Mouse (Mus musculus): ENCODE data around the gene Grip2. TPM values are rescaled to one million over a fixed set of nuclear protein-coding genes. Genes with fewer than 3 reads are reported as not detected.

The Grip2 gene
- 5.9 and 6.1 TPM in 2 replicates for polyA plus RNA-seq (2012; rRNA removed)
- polyA plus RNA-seq (2014; fragmentation: Nextera tagmentation; extraction: Ambion mirVana) = 1.4 and 2.8 TPM in 2 replicates

DNA sequence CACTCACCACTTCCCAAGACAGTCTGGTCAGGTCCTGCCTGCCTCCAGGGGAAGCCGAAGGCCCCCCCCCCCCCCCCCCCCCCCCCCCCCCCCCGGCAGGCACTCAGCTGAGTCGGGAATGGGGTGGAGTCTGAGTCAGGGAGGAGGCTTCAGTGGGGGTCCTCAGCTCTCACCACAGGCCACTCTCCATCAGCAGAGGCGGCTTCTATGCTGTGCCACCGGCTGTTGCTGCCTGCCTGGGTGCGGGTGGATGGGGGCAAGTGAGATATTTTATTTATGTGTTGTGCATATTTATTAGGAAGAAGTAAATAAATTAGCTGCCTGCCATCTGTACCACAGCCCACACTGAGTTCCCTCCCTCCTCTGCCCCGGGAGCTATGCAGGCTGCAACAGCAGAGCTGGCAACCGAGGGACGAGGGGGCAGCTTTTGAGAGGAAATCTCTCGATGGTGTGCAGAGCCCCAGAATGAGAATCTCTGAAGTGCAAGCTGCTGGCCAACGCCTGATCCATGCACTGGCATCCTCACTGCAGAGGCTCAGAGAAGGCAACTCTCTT, at the start of gene Grip2:
Gene Grip2, minus strand, starts transcription at position 235 of the 555 bp plus-strand sequence.
- Histone ChIP-seq H3K9ac (ENCODE audit: low read depth, low read length, severe bottlenecking) (no peak within 1 kb of the TSS), H3K9me3 (ENCODE audit: control insufficient read depth, low read length) (no peaks in the 10 kb centered on the region), H3K4me3 (replicated peaks; ENCODE audit: low read length) (no peak within 1 kb of the TSS), H3K4me2 (replicated peaks; ENCODE audit: low read depth, low read length, severe bottlenecking) (no peak within 1 kb of the TSS), H3K27me3 (ENCODE audit: control insufficient read depth, insufficient read depth, low read length) (no peaks in the 10 kb centered on the region), H3K4me1 (ENCODE audit: control insufficient read depth, insufficient read depth, low read length) (no peaks in the 10 kb centered on the region), H3K27ac (replicated peaks; ENCODE audit: low read depth, low read length) (no peak within 1 kb of the TSS), H3K36me3 (ENCODE audit: control insufficient read depth, insufficient read depth, low read length) (no peaks in the 10 kb centered on the region)
- no peak for DNase-seq (ENCODE audit: low spot score)
- no peak for ATAC-seq (ENCODE audit: low FRiP score, low read depth)
- no peak for TF ChIP-seq POLR2A (IDR thresholded peaks at IDR 0.05; ENCODE audit: borderline replicate concordance, extremely low read depth, insufficient read depth, insufficient read length)
- WGBS = 51% methylated on average over 10 of the region's 11 CpGs

DNA sequence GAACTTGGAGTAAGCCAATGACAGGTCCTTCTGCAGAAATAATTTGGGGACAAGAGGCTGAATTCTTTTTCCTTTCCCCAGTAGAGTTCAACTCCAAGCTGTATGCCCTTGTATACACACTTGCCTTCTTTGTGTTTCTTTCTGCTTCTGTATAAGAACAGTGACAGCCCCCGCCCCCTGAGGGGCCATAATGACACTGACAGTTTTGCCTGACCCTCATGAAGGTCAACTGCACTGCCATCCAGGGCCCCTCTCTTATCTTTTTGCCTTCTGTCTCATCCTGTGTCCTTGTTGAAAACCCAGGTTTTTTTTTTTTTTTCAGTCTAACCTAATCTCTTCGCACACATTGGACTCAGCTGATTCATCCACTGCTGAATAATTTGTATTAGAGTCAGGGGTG, 45.7 kb upstream of the Grip2 start:
- H3K4me1 ChIP-seq (ENCODE audit: control insufficient read depth, insufficient read depth, low read length) = no peaks in the 10 kb centered on the region
- H3K4me2 ChIP-seq (replicated peaks; ENCODE audit: low read depth, low read length, severe bottlenecking) = no peak overlapping the region
- H3K4me3 ChIP-seq (replicated peaks; ENCODE audit: low read length) = no peak overlapping the region
- ATAC-seq (ENCODE audit: low FRiP score, low read depth) (no peak), DNase-seq (ENCODE audit: low spot score) (no peak)
- H3K27ac ChIP-seq (replicated peaks; ENCODE audit: low read depth, low read length) = no peak overlapping the region
- WGBS = 67% methylated on average over 2 of the region's 2 CpGs
- no peaks in the 10 kb centered on the region for H3K27me3 ChIP-seq (ENCODE audit: control insufficient read depth, insufficient read depth, low read length)
- TF ChIP-seq POLR2A (IDR thresholded peaks at IDR 0.05; ENCODE audit: borderline replicate concordance, extremely low read depth, insufficient read depth, insufficient read length) = no peak
- no peaks in the 10 kb centered on the region for H3K36me3 ChIP-seq (ENCODE audit: control insufficient read depth, insufficient read depth, low read length)
- H3K9ac ChIP-seq (ENCODE audit: low read depth, low read length, severe bottlenecking) = no peak overlapping the region
- H3K9me3 ChIP-seq (ENCODE audit: control insufficient read depth, low read length) = no peaks in the 10 kb centered on the region

DNA sequence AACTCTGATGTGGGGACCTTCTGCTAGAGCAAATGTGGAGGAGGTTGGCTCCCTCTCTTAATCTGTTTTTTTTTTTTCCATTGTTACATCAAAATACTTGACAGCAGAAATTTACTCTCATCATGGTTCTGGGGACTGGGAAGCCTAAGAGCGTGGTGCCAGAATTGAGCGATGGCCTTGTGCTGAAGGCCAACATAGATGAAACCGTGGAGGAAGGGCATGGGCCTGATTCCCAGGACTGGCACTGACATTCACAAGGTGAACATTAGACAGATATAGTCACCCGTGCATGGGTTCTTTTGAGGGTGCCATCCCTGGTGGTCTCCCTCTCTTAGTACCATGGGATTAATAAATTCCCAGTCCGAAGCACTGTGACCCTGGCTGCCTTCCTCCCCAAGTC, 41.0 kb upstream of the Grip2 start:
- Histone ChIP-seq H3K27me3 (ENCODE audit: control insufficient read depth, insufficient read depth, low read length) (no peaks in the 10 kb centered on the region), H3K9me3 (ENCODE audit: control insufficient read depth, low read length) (no peaks in the 10 kb centered on the region), H3K4me1 (ENCODE audit: control insufficient read depth, insufficient read depth, low read length) (no peaks in the 10 kb centered on the region), H3K9ac (ENCODE audit: low read depth, low read length, severe bottlenecking) (no peak overlapping the region), H3K4me2 (replicated peaks; ENCODE audit: low read depth, low read length, severe bottlenecking) (no peak overlapping the region), H3K4me3 (replicated peaks; ENCODE audit: low read length) (no peak overlapping the region), H3K36me3 (ENCODE audit: control insufficient read depth, insufficient read depth, low read length) (no peaks in the 10 kb centered on the region), H3K27ac (replicated peaks; ENCODE audit: low read depth, low read length) (no peak overlapping the region)
- no peak for ATAC-seq (ENCODE audit: low FRiP score, low read depth)
- no peak for DNase-seq (ENCODE audit: low spot score)
- TF ChIP-seq POLR2A (IDR thresholded peaks at IDR 0.05; ENCODE audit: borderline replicate concordance, extremely low read depth, insufficient read depth, insufficient read length) = no peak
- WGBS = 86% methylated on average over 5 of the region's 5 CpGs

DNA sequence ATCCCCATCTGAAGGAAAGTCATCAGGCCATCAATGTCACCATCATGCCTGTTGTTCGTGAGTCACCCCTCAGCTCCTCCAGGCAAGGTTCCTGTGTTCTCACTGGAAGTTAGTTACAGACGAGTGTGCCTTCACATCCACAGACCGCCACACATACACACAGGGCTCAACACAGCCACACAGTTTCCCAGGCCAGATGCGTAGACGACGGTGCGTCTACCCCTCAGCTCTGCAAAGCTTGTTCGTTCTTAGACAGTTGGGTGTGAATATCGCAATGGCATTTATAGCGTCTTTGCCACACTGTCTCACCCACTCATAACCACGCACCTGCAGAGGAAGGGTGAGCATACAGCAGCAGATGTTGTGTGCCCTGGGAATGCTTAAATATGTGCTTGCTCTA, 38.6 kb upstream of the Grip2 start:
- WGBS = 80% methylated on average over 11 of the region's 11 CpGs

DNA sequence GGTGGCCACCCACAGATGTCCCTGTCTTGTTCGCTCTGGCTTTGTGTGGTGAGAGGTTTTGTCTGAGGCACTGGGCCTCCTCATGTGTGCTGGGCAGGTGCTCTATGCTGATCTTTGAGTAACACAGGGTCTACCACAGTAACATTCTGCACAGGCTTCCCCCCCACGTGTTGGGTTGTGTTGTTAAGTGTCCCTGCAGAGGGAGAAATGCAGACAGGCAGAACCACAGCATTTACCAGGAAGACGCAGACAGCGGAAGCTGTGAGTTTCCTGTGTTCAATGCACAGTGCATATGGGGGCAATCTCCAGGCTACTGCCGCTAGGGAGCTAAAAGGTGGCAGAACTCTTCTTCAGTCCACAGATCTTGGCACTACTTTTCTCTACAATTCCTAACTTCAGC, 37.5 kb upstream of the Grip2 start:
- DNase-seq (ENCODE audit: low spot score) (no peak), ATAC-seq (ENCODE audit: low FRiP score, low read depth) (no peak)
- Histone ChIP-seq H3K9ac (ENCODE audit: low read depth, low read length, severe bottlenecking) (no peak overlapping the region), H3K36me3 (ENCODE audit: control insufficient read depth, insufficient read depth, low read length) (no peaks in the 10 kb centered on the region), H3K4me2 (replicated peaks; ENCODE audit: low read depth, low read length, severe bottlenecking) (no peak overlapping the region), H3K4me1 (ENCODE audit: control insufficient read depth, insufficient read depth, low read length) (no peaks in the 10 kb centered on the region), H3K9me3 (ENCODE audit: control insufficient read depth, low read length) (no peaks in the 10 kb centered on the region), H3K27ac (replicated peaks; ENCODE audit: low read depth, low read length) (no peak overlapping the region), H3K27me3 (ENCODE audit: control insufficient read depth, insufficient read depth, low read length) (no peaks in the 10 kb centered on the region), H3K4me3 (replicated peaks; ENCODE audit: low read length) (no peak overlapping the region)
- 82% methylated on average over 5 of the region's 5 CpGs for WGBS
- TF ChIP-seq POLR2A (IDR thresholded peaks at IDR 0.05; ENCODE audit: borderline replicate concordance, extremely low read depth, insufficient read depth, insufficient read length) = no peak

More for the DNA sequence above, 38.6 kb upstream of the Grip2 start:
- Histone ChIP-seq H3K9ac (ENCODE audit: low read depth, low read length, severe bottlenecking) (no peak overlapping the region), H3K4me3 (replicated peaks; ENCODE audit: low read length) (no peak overlapping the region), H3K27me3 (ENCODE audit: control insufficient read depth, insufficient read depth, low read length) (no peaks in the 10 kb centered on the region), H3K27ac (replicated peaks; ENCODE audit: low read depth, low read length) (no peak overlapping the region), H3K4me1 (ENCODE audit: control insufficient read depth, insufficient read depth, low read length) (no peaks in the 10 kb centered on the region), H3K4me2 (replicated peaks; ENCODE audit: low read depth, low read length, severe bottlenecking) (no peak overlapping the region), H3K36me3 (ENCODE audit: control insufficient read depth, insufficient read depth, low read length) (no peaks in the 10 kb centered on the region), H3K9me3 (ENCODE audit: control insufficient read depth, low read length) (no peaks in the 10 kb centered on the region)
- no peak for ATAC-seq (ENCODE audit: low FRiP score, low read depth)
- no peak for TF ChIP-seq POLR2A (IDR thresholded peaks at IDR 0.05; ENCODE audit: borderline replicate concordance, extremely low read depth, insufficient read depth, insufficient read length)
- no peak for DNase-seq (ENCODE audit: low spot score)

DNA sequence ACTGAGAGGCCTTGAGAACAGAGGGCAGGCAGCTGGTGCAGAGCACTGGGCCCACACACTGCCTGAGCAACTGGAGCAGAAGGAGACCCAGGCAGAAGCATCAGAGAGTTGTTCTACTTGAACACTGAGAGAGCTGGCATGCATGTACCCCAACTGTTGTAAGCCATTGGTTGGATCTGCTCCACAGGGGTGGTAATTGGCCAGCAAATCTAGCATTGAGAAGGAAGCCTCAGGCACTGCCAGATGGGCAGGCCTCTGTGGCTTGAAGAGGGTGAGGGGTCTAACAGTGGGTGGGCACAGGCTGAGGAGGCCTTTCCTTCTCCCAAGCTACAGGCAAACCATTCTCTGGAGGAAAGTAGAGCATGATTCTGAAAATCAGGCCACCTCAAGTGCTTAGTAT, 35.8 kb upstream of the Grip2 start:
- Histone ChIP-seq H3K4me1 (ENCODE audit: control insufficient read depth, insufficient read depth, low read length) (no peaks in the 10 kb centered on the region), H3K27ac (replicated peaks; ENCODE audit: low read depth, low read length) (no peak overlapping the region), H3K36me3 (ENCODE audit: control insufficient read depth, insufficient read depth, low read length) (no peaks in the 10 kb centered on the region), H3K9ac (ENCODE audit: low read depth, low read length, severe bottlenecking) (no peak overlapping the region), H3K4me3 (replicated peaks; ENCODE audit: low read length) (no peak overlapping the region), H3K4me2 (replicated peaks; ENCODE audit: low read depth, low read length, severe bottlenecking) (no peak overlapping the region), H3K9me3 (ENCODE audit: control insufficient read depth, low read length) (no peaks in the 10 kb centered on the region), H3K27me3 (ENCODE audit: control insufficient read depth, insufficient read depth, low read length) (no peaks in the 10 kb centered on the region)
- no peak for TF ChIP-seq POLR2A (IDR thresholded peaks at IDR 0.05; ENCODE audit: borderline replicate concordance, extremely low read depth, insufficient read depth, insufficient read length)
- ATAC-seq (ENCODE audit: low FRiP score, low read depth) (no peak), DNase-seq (ENCODE audit: low spot score) (no peak)
